Comparison of ENCODE assay signal across 27 mouse cellular contexts in the genomic region with DNA sequence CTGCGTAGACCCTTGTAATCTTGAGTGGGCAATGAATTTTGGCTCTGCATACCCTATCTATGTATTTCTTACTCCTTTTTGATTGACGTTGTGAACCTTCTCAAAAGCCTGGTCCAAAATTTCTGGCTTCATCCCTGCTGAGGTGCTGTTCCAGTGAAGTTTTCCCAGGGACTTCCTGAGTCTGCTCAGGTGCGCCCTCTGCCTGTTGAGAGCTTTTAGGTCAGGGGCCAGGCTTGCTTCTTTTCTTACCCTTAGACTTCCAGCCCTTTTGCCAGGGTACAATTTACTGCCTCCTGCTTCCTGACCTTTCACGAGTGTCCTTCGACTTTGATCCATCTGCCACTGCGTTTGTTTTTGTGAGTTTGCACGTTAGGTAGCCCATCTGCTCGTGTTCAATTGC. TPM values are rescaled to one million over a fixed set of nuclear protein-coding genes. Genes with fewer than 3 reads are reported as not detected.
DNase-seq lines count a peak whose midpoint lies in the region; ATAC-seq and TF ChIP-seq lines count a peak whose summit lies in the region.
"Not testable (repeated sequence)": the region's sequence is repeated elsewhere in the genome, so short reads cannot be mapped to it uniquely, and the experiment has no call there.
"Had no signal": no experiment of that assay in that cellular context is flagged by ENCODE, and none has a peak within 500 bp of the region (broad histone marks: within the 10 kb centered on the region; RNA-seq: fewer than 3 reads in every experiment).

No protein-coding gene starts in this region.

- H3K4me1 ChIP-seq in cortical plate, adult 2 months (ENCODE audit: control insufficient read depth, insufficient read depth, low read length); heart, adult 2 months (ENCODE audit: control insufficient read depth, insufficient read depth, low read length); intestine, postnatal 0 days (replicated peaks; ENCODE audit: control insufficient read depth, insufficient read depth, low read length); lung, embryonic 14.5 days (ENCODE audit: insufficient read depth); midbrain, postnatal 0 days (ENCODE audit: insufficient read depth, low read length): not testable (repeated sequence)

- not testable (repeated sequence) for H3K9ac ChIP-seq in heart, adult 2 months (ENCODE audit: low read depth, low read length); intestine, postnatal 0 days (ENCODE audit: low read depth, low read length); lung, embryonic 14.5 days; midbrain, postnatal 0 days (replicated peaks; ENCODE audit: low read length, poor library complexity, severe bottlenecking)

- peak; percentile 27; the same call in 1 of the 2 replicates for TF ChIP-seq CTCF in brain, embryonic 14.5 days (IDR thresholded peaks at IDR 0.05; ENCODE audit: borderline replicate concordance, extremely low read depth, insufficient read depth, insufficient read length)
- peak; percentile 3; the same call in 1 of the 2 replicates for TF ChIP-seq CTCF in cortical plate, adult 2 months (IDR thresholded peaks at IDR 0.05; ENCODE audit: extremely low read depth, insufficient read depth, low read length)
- TF ChIP-seq CTCF in heart, adult 2 months (IDR thresholded peaks at IDR 0.05), result peak; percentile 37; the same call in 1 of the 2 replicates
- peak; percentile 48 for TF ChIP-seq CTCF in intestine, postnatal 0 days (IDR thresholded peaks at IDR 0.05; ENCODE audit: low read depth)
- TF ChIP-seq CTCF in layer of hippocampus, adult 2 months (conservative IDR thresholded peaks at IDR 0.05), result peak; percentile 58
- TF ChIP-seq CTCF in lung, embryonic 14.5 days (IDR thresholded peaks at IDR 0.05; ENCODE audit: low read depth), result not testable (repeated sequence)
- peak; percentile 65 for TF ChIP-seq CTCF in midbrain, postnatal 0 days (IDR thresholded peaks at IDR 0.05)

- not testable (repeated sequence) for ATAC-seq in intestine, postnatal 0 days; lung, embryonic 14.5 days (ENCODE audit: insufficient read depth); midbrain, postnatal 0 days (ENCODE audit: low FRiP score)

- DNase-seq in brain, embryonic 14.5 days (ENCODE audit: low read depth), result peak; percentile 0
- not testable (repeated sequence) for DNase-seq in heart, adult 2 months; layer of hippocampus, adult 2 months (ENCODE audit: low spot score in 2 of 2)
- DNase-seq in lung, embryonic 14.5 days, result peak; percentile 0
- DNase-seq in midbrain, postnatal 0 days (ENCODE audit: low spot score), result peak; percentile 0

- not testable (repeated sequence) for TF ChIP-seq POLR2A in brain, embryonic 14.5 days (IDR thresholded peaks at IDR 0.05; ENCODE audit: borderline replicate concordance, extremely low read depth, insufficient read depth, insufficient read length, poor library complexity, severe bottlenecking); cortical plate, adult 2 months (IDR thresholded peaks at IDR 0.05; ENCODE audit: extremely low read depth, insufficient read depth, low read length); heart, adult 2 months (IDR thresholded peaks at IDR 0.05; ENCODE audit: insufficient read depth, low read depth, low read length)

- intact Hi-C loops in heart, adult 2 months (cut with DNase I), result not testable (repeated sequence)

- TF ChIP-seq EP300 in heart, adult 2 months (IDR thresholded peaks at IDR 0.05; ENCODE audit: insufficient read depth, low read depth, low read length), result not testable (repeated sequence)

- H3K4me3 ChIP-seq in cortical plate, adult 2 months (ENCODE audit: insufficient read depth, low read length); heart, adult 2 months; intestine, postnatal 0 days (ENCODE audit: low read depth, low read length); layer of hippocampus, adult 2 months; lung, embryonic 14.5 days (ENCODE audit: low read depth, low read length); midbrain, postnatal 0 days (ENCODE audit: low read depth, low read length): not testable (repeated sequence)

- not testable (repeated sequence) for H3K27ac ChIP-seq in cortical plate, adult 2 months (ENCODE audit: insufficient read depth, low read length); heart, adult 2 months; intestine, postnatal 0 days (ENCODE audit: low read depth, low read length); layer of hippocampus, adult 2 months; lung, embryonic 14.5 days (ENCODE audit: low read depth); midbrain, postnatal 0 days (ENCODE audit: low read depth, low read length)

- not testable (repeated sequence) for H3K79me2 ChIP-seq in heart, adult 2 months (replicated peaks; ENCODE audit: control insufficient read depth, insufficient read depth, low read length)

- WGBS in heart, adult 2 months, result 10% methylated on average over 7 of the region's 8 CpGs
- WGBS in intestine, postnatal 0 days, result 8% methylated on average over 6 of the region's 8 CpGs
- 4% methylated on average over 6 of the region's 8 CpGs for WGBS in lung, embryonic 14.5 days
- 12% methylated on average over 7 of the region's 8 CpGs for WGBS in midbrain, postnatal 0 days

- H3K27me3 ChIP-seq in heart, adult 2 months (ENCODE audit: control insufficient read depth, insufficient read depth, low read length); intestine, postnatal 0 days (replicated peaks; ENCODE audit: control insufficient read depth, insufficient read depth, low read length); lung, embryonic 14.5 days (ENCODE audit: insufficient read depth, low read length); midbrain, postnatal 0 days (ENCODE audit: insufficient read depth, low read length): not testable (repeated sequence)

- not testable (repeated sequence) for H3K4me2 ChIP-seq in intestine, postnatal 0 days (replicated peaks; ENCODE audit: low read depth); lung, embryonic 14.5 days; midbrain, postnatal 0 days (ENCODE audit: low read depth, low read length, poor library complexity, severe bottlenecking)

- not testable (repeated sequence) for H3K9me3 ChIP-seq in intestine, postnatal 0 days (ENCODE audit: control insufficient read depth); lung, embryonic 14.5 days (ENCODE audit: low read depth, low read length); midbrain, postnatal 0 days (ENCODE audit: low read length)

- not testable (repeated sequence) for H3K36me3 ChIP-seq in heart, adult 2 months (ENCODE audit: control insufficient read depth, insufficient read depth, low read length); intestine, postnatal 0 days (ENCODE audit: control insufficient read depth, insufficient read depth); lung, embryonic 14.5 days (ENCODE audit: insufficient read depth); midbrain, postnatal 0 days (ENCODE audit: insufficient read depth, low read length)

RNA-seq across cellular contexts. Expression of a gene that starts 0.9 kb away (rescaled TPM):
- 3.7 and 4.9 TPM in 2 replicates for polyA plus RNA-seq in brain, embryonic 14.5 days (2012; rRNA removed)
- polyA plus RNA-seq in cortical plate, adult 2 months (2012; rRNA removed), result 0.50 and 0.81 TPM in 2 replicates
- total RNA-seq in heart, adult 2 months (2021), result under 1 TPM in 1 of 2 experiments, not detected in 1; 0.16 TPM
- polyA plus RNA-seq in heart, adult 2 months (2012; rRNA removed), result not detected in 2 replicates
- not detected in 2 replicates for polyA plus RNA-seq in intestine, postnatal 0 days (2015; fragmentation: Nextera tagmentation; extraction: Ambion mirVana)
- total RNA-seq in layer of hippocampus, adult 2 months (2021), result 1 to 10 TPM; 1.2 TPM
- polyA plus RNA-seq in lung, embryonic 14.5 days (2014; fragmentation: Nextera tagmentation; extraction: Ambion mirVana), result 0.25 and 0.39 TPM in 2 replicates
- total RNA-seq in midbrain, postnatal 0 days (2014; rRNA removed), result 3.5 and 8.7 TPM in 2 replicates
- polyA plus RNA-seq in midbrain, postnatal 0 days (2015; fragmentation: Nextera tagmentation; extraction: Ambion mirVana), result 6.8 and 7.0 TPM in 2 replicates
- total RNA-seq: adrenal gland, adult 18-20 months; granulocyte monocyte progenitor cell, adult 5-6 weeks; heart, postnatal 36 days had no signal
- polyA plus RNA-seq: heart, embryonic 10.5 days; kidney, embryonic 16.5 days; liver, embryonic 12.5 days; small intestine, adult 2 months had no signal

RNA-seq across cellular contexts. Expression of a gene that starts 18.4 kb away (rescaled TPM):
- not detected in 2 replicates for polyA plus RNA-seq in brain, embryonic 14.5 days (2012; rRNA removed)
- polyA plus RNA-seq in cortical plate, adult 2 months (2012; rRNA removed), result not detected in 2 replicates
- not detected for total RNA-seq in heart, adult 2 months (2021)
- not detected in 2 replicates for polyA plus RNA-seq in heart, adult 2 months (2012; rRNA removed)
- polyA plus RNA-seq in intestine, postnatal 0 days (2015; fragmentation: Nextera tagmentation; extraction: Ambion mirVana), result not detected in 2 replicates
- not detected for total RNA-seq in layer of hippocampus, adult 2 months (2021)
- not detected in 2 replicates for polyA plus RNA-seq in lung, embryonic 14.5 days (2014; fragmentation: Nextera tagmentation; extraction: Ambion mirVana)
- not detected in 2 replicates for total RNA-seq in midbrain, postnatal 0 days (2014; rRNA removed)
- 0.16 TPM in 1 of 2 replicates, not detected in the other for polyA plus RNA-seq in midbrain, postnatal 0 days (2015; fragmentation: Nextera tagmentation; extraction: Ambion mirVana)
- total RNA-seq: adrenal gland, adult 18-20 months; adrenal gland, postnatal 25 days; gastrocnemius, postnatal 14 days; granulocyte monocyte progenitor cell, adult 5-6 weeks; heart, postnatal 36 days; layer of hippocampus, postnatal 14 days; left cerebral cortex, adult 8-10 months; left cerebral cortex, postnatal 36 days had no signal
- polyA plus RNA-seq: embryonic facial prominence, embryonic 15.5 days; forebrain, embryonic 12.5 days; heart, embryonic 10.5 days; heart, embryonic 15.5 days; hindbrain, embryonic 12.5 days; inflammation-experienced regulatory T-cells, adult 6 months; kidney, embryonic 16.5 days; limb, embryonic 14.5 days; liver, embryonic 12.5 days; neural tube, embryonic 14.5 days; small intestine, adult 2 months; stomach, embryonic 14.5 days had no signal
